Mouse (Mus musculus): Measurements from ENCODE around the gene Dapk3. TPM values are rescaled to one million over a fixed set of nuclear protein-coding genes. Genes with fewer than 3 reads are reported as not detected.
"Not testable (repeated sequence)": the region's sequence is repeated elsewhere in the genome, so short reads cannot be mapped to it uniquely, and the experiment has no call there.

Gene Dapk3
- total and polyA plus RNA-seq, 3 experiments = 27.8 to 30.6 (median 29.0) TPM

GRCm38 (mm10) chr10:81174617-81175344 lies 8.0 kb upstream of the Dapk3 start:
- peaks cover 11% of the 10 kb centered on the region for H3K4me1 ChIP-seq (ENCODE audit: control insufficient read depth, insufficient read depth, low read length)
- peak; percentile 88 to 92 for DNase-seq
- TF ChIP-seq EP300 (IDR thresholded peaks at IDR 0.05; ENCODE audit: insufficient read depth, low read depth, low read length) (peak; percentile 96; the same call in 1 of the 2 replicates), CTCF (IDR thresholded peaks at IDR 0.05) (peak; percentile 99), POLR2A (IDR thresholded peaks at IDR 0.05; ENCODE audit: insufficient read depth, low read depth, low read length) (no peak)
- H3K27ac ChIP-seq = peak overlapping the region; percentile 89
- H3K36me3 ChIP-seq (ENCODE audit: control insufficient read depth, insufficient read depth, low read length) = peaks cover 3% of the 10 kb centered on the region; the same call in 1 of the 2 replicates
- H3K4me3 ChIP-seq = peak overlapping the region; percentile 34
- peaks cover 4% of the 10 kb centered on the region; the same call in 1 of the 2 replicates for H3K79me2 ChIP-seq (replicated peaks; ENCODE audit: control insufficient read depth, insufficient read depth, low read length)
- WGBS = 5% methylated on average over 29 of the region's 29 CpGs
- H3K9ac ChIP-seq (ENCODE audit: low read depth, low read length) = peak overlapping the region; percentile 28
- no peaks in the 10 kb centered on the region for H3K27me3 ChIP-seq (ENCODE audit: control insufficient read depth, insufficient read depth, low read length)
- intact Hi-C loops (cut with DNase I) = loop anchor here (2.0 to 10.0 kb wide), 5 partner anchors 88 to 430 kb away; partner anchors contain the start of gene Ap3d1

DNA sequence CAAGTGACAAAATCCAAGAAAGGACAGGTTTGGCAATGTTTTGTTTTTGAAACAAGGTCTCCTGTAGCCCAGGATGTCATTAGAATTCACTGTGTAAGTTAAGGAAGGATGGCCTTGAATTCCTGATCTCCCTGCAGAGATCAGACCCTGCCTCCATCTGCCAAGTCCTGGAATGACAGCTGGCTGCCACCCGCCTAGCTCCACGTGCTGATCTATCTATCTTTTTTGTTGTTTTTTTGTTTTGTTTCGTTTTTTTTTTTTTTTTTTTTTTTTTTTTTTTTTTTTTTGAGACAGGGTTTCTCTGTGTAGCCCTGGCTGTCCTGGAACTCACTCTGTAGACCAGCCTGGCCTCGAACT lies 7.5 kb upstream of the Dapk3 start:
- H3K36me3 ChIP-seq (ENCODE audit: control insufficient read depth, insufficient read depth, low read length); DNase-seq; H3K27me3 ChIP-seq (ENCODE audit: control insufficient read depth, insufficient read depth, low read length); H3K79me2 ChIP-seq (replicated peaks; ENCODE audit: control insufficient read depth, insufficient read depth, low read length); H3K4me3 ChIP-seq; H3K9ac ChIP-seq (ENCODE audit: low read depth, low read length): not testable (repeated sequence)
- Histone ChIP-seq H3K27ac (peak overlapping the region; percentile 89), H3K4me1 (ENCODE audit: control insufficient read depth, insufficient read depth, low read length) (peaks cover 11% of the 10 kb centered on the region)
- intact Hi-C loops (cut with DNase I) = loop anchor here (2.0 to 10.0 kb wide), 4 partner anchors 89 to 431 kb away; partner anchors contain the start of gene Ap3d1
- WGBS = 2% methylated on average over 4 of the region's 4 CpGs

DNA sequence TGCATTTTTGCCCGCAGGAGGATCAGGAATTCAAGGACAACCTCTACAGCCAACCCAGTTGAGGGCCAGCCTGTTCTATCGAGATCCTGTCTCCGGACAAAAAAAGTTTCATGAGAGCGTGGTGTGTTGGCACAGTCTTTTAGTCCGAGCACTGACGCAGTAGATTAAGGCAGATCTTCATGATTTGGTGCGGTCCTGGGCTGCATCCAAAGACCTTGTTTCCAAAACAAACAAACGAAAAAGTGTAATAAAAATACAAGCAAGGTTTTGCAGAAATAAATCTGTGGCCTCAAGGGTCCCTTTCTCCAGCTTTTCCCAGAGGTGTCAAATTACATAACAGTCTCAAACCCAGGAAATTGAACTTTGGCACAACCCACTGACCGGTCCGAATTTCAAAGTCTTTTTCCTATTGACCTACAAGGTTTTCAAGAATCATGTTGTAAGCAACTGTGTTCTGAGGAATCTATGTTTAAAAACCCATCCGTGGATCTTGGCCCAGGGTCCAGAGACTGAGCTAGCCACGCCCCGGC lies 6.8 kb upstream of the Dapk3 start:
- Histone ChIP-seq H3K27me3 (ENCODE audit: control insufficient read depth, insufficient read depth, low read length) (no peaks in the 10 kb centered on the region), H3K4me3 (peak overlapping the region; percentile 68), H3K79me2 (replicated peaks; ENCODE audit: control insufficient read depth, insufficient read depth, low read length) (peaks cover 4% of the 10 kb centered on the region; the same call in 1 of the 2 replicates), H3K9ac (ENCODE audit: low read depth, low read length) (peak overlapping the region; percentile 20; the same call in 1 of the 2 replicates), H3K36me3 (ENCODE audit: control insufficient read depth, insufficient read depth, low read length) (peaks cover 3% of the 10 kb centered on the region; the same call in 1 of the 2 replicates), H3K4me1 (ENCODE audit: control insufficient read depth, insufficient read depth, low read length) (peaks cover 11% of the 10 kb centered on the region), H3K27ac (peak overlapping the region; percentile 89)
- DNase-seq = peak in 1 of 2 experiments; percentile 62
- WGBS = 2% methylated on average over 13 of the region's 13 CpGs
- intact Hi-C loops (cut with DNase I) = loop anchor here (2.0 to 10.0 kb wide), 5 partner anchors 71 to 431 kb away; partner anchors contain the start of genes Ap3d1 and Map2k2
- TF ChIP-seq CTCF (IDR thresholded peaks at IDR 0.05) (no peak), EP300 (IDR thresholded peaks at IDR 0.05; ENCODE audit: insufficient read depth, low read depth, low read length) (no peak)

DNA sequence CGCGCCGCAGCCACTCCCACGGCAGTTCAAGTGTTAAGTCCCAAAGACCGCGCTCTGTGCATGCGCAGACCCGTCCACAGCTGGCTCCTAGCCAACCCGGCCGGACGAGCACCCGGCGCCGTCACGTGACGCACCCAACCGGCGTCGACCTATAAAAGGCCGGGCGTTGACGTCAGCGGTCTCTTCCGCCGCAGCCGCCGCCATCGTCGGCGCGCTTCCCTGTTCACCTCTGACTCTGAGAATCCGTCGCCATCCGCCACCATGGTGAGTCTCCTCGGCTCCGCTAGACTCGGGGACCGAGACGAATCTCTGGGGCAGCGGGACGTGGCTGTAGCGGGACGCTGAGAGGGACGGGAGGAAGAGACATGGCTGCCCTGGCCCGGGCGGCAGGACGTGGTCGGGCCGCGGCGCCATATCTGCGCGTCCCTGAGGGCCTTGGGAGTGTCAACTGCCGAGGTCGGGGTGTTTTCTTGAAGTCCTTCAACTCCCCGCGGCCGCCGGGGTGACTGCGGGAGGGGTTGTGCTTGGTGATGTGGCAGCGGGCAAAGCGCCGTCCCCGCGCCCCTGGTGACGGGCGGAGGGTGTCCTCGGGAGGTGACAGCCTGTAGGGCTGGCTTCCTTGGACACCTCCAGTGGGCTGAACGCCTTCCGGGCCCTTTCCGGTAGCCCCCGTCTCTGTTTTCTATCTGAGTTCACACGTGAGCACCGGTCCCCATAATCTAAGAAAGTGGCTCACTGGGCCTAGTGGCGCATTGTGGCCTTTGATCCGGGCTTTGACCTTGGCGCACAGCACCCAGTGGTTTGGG lies 6.1 kb upstream of the Dapk3 start, which contains the start of gene Eef2:
TSS of gene Eef2 (plus strand) at position 166 of the 806 bp plus-strand sequence.
- Histone ChIP-seq H3K36me3 (ENCODE audit: control insufficient read depth, insufficient read depth, low read length) (peaks cover 3% of the 10 kb centered on the region; the same call in 1 of the 2 replicates), H3K4me3 (peak within 1 kb of the TSS; percentile 68), H3K27ac (peak within 1 kb of the TSS; percentile 89), H3K79me2 (replicated peaks; ENCODE audit: control insufficient read depth, insufficient read depth, low read length) (peaks cover 4% of the 10 kb centered on the region; the same call in 1 of the 2 replicates), H3K27me3 (ENCODE audit: control insufficient read depth, insufficient read depth, low read length) (no peaks in the 10 kb centered on the region), H3K9ac (ENCODE audit: low read depth, low read length) (peak within 1 kb of the TSS; percentile 85), H3K4me1 (ENCODE audit: control insufficient read depth, insufficient read depth, low read length) (peaks cover 11% of the 10 kb centered on the region)
- peak; percentile 99 for DNase-seq
- intact Hi-C loops (cut with DNase I) = loop anchor here (2.0 to 10.0 kb wide), 3 partner anchors 72 to 432 kb away; partner anchors contain the start of genes Ap3d1 and Map2k2
- TF ChIP-seq EP300 (IDR thresholded peaks at IDR 0.05; ENCODE audit: insufficient read depth, low read depth, low read length) (peak; percentile 87; the same call in 1 of the 2 replicates), CTCF (IDR thresholded peaks at IDR 0.05) (no peak), POLR2A (IDR thresholded peaks at IDR 0.05; ENCODE audit: insufficient read depth, low read depth, low read length) (peak; percentile 100)
- under 1% methylated on average over 77 of the region's 77 CpGs for WGBS

GRCm38 (mm10) chr10:81177491-81177925 lies 5.3 kb upstream of the Dapk3 start:
- H3K4me1 ChIP-seq (ENCODE audit: control insufficient read depth, insufficient read depth, low read length) = peaks cover 12% of the 10 kb centered on the region
- peak overlapping the region; percentile 89 for H3K27ac ChIP-seq
- H3K27me3 ChIP-seq (ENCODE audit: control insufficient read depth, insufficient read depth, low read length) = no peaks in the 10 kb centered on the region
- whole genome bisulfite sequencing = 3% methylated on average over 16 of the region's 16 CpGs
- H3K79me2 ChIP-seq (replicated peaks; ENCODE audit: control insufficient read depth, insufficient read depth, low read length) = peaks cover 4% of the 10 kb centered on the region; the same call in 1 of the 2 replicates
- DNase-seq = peak in 1 of 2 experiments; percentile 51
- no peak for TF ChIP-seq EP300 (IDR thresholded peaks at IDR 0.05; ENCODE audit: insufficient read depth, low read depth, low read length)
- TF ChIP-seq POLR2A (IDR thresholded peaks at IDR 0.05; ENCODE audit: insufficient read depth, low read depth, low read length) = no peak
- no peak for TF ChIP-seq CTCF (IDR thresholded peaks at IDR 0.05)
- intact Hi-C loops (cut with DNase I) = loop anchor here (2.0 to 10.0 kb wide), 3 partner anchors 73 to 433 kb away; partner anchors contain the start of genes Ap3d1 and Map2k2
- peaks cover 3% of the 10 kb centered on the region; the same call in 1 of the 2 replicates for H3K36me3 ChIP-seq (ENCODE audit: control insufficient read depth, insufficient read depth, low read length)
- peak overlapping the region; percentile 85 for H3K9ac ChIP-seq (ENCODE audit: low read depth, low read length)
- peak overlapping the region; percentile 68 for H3K4me3 ChIP-seq

Data from heart, adult 2 months (tissue).